Mouse (Mus musculus): ENCODE results near the gene Abcf2.

GRCm38 (mm10) chr5:24534292-24534691, 43.0 kb downstream of the Abcf2 start:
- TF ChIP-seq POLR2A (IDR thresholded peaks at IDR 0.05; ENCODE audit: low read depth, low read length) (no peak), CTCF (conservative IDR thresholded peaks at IDR 0.05; ENCODE audit: insufficient read depth, insufficient read length, low read depth, low read length) (peak; percentile 23; the same call in 1 of the 2 replicates)

Measured in kidney, adult 2 months (tissue).